In genomic region chr4:140406913-140407312, GRCm38 (mm10) we compare ENCODE assay signal across 16 mouse cellular contexts.
A peak's percentile ranks its signal among the peaks of the same experiment; 100 is the strongest.
DNase-seq lines count a peak whose midpoint lies in the region; ATAC-seq and TF ChIP-seq lines count a peak whose summit lies in the region.
"Had no signal": no experiment of that assay in that cellular context is flagged by ENCODE, and none has a peak within 500 bp of the region (broad histone marks: within the 10 kb centered on the region; RNA-seq: fewer than 3 reads in every experiment).

No protein-coding gene starts in this region.

- ATAC-seq in midbrain, postnatal 0 days (ENCODE audit: low FRiP score): no peak
- ATAC-seq in hindbrain, embryonic 14.5 days (ENCODE audit: low FRiP score): no peak
- no peak for ATAC-seq in heart, embryonic 11.5 days (replicated peaks; ENCODE audit: insufficient number of reproducible peaks, low FRiP score, low TSS enrichment)

- 73% methylated on average over 4 of the region's 4 CpGs for WGBS in midbrain, embryonic 10.5 days
- 83% methylated on average over 4 of the region's 4 CpGs for WGBS in midbrain, postnatal 0 days
- 87% methylated on average over 4 of the region's 4 CpGs for WGBS in hindbrain, embryonic 14.5 days
- WGBS in heart, embryonic 11.5 days (ENCODE audit: insufficient replicate concordance): 73% methylated on average over 4 of the region's 4 CpGs

- no peak overlapping the region for H3K9ac ChIP-seq in midbrain, postnatal 0 days (replicated peaks; ENCODE audit: low read length, poor library complexity, severe bottlenecking)
- no peak overlapping the region for H3K9ac ChIP-seq in hindbrain, embryonic 14.5 days
- no peak overlapping the region for H3K9ac ChIP-seq in heart, embryonic 11.5 days (ENCODE audit: low read depth, low read length)
- H3K9ac ChIP-seq: hindbrain, embryonic 15.5 days; limb, embryonic 13.5 days; liver, embryonic 14.5 days had no signal

- no peak for DNase-seq in midbrain, embryonic 10.5 days (ENCODE audit: low spot score)
- DNase-seq in midbrain, postnatal 0 days (ENCODE audit: low spot score): no peak
- DNase-seq in ZHBTc4 (ENCODE audit: low read depth, low spot score): peak; percentile 92
- no peak for DNase-seq in hindbrain, embryonic 14.5 days (ENCODE audit: low spot score)
- DNase-seq in right cerebral cortex, adult 18-20 months: no peak
- DNase-seq in Muller cell, postnatal 12 days (ENCODE audit: inconsistent ontology term): no peak
- DNase-seq: adrenal gland, adult 8-10 months; cerebellum, adult 18-20 months; cerebellum, postnatal 36 days; kidney, adult 11 months; thymus, adult 18-20 months had no signal

- peaks cover 33% of the 10 kb centered on the region for H3K4me1 ChIP-seq in midbrain, embryonic 10.5 days
- peaks cover 6% of the 10 kb centered on the region; the same call in 1 of the 2 replicates for H3K4me1 ChIP-seq in midbrain, postnatal 0 days (ENCODE audit: insufficient read depth, low read length)
- peaks cover 8% of the 10 kb centered on the region for H3K4me1 ChIP-seq in hindbrain, embryonic 14.5 days (replicated peaks; ENCODE audit: control insufficient read depth, insufficient read depth, low read length)
- H3K4me1 ChIP-seq in heart, embryonic 11.5 days (ENCODE audit: control insufficient read depth, insufficient read depth, low read length): no peaks in the 10 kb centered on the region
- H3K4me1 ChIP-seq: limb, embryonic 13.5 days had no signal

- H3K4me3 ChIP-seq in midbrain, embryonic 10.5 days: peak overlapping the region; percentile 28; the same call in 1 of the 2 replicates
- no peak overlapping the region for H3K4me3 ChIP-seq in midbrain, postnatal 0 days (ENCODE audit: low read depth, low read length)
- H3K4me3 ChIP-seq in hindbrain, embryonic 14.5 days (replicated peaks; ENCODE audit: low read length): no peak overlapping the region
- no peak overlapping the region for H3K4me3 ChIP-seq in heart, embryonic 11.5 days (ENCODE audit: low read depth, low read length)
- H3K4me3 ChIP-seq: erythroblast, embryonic 14.5 days; hindbrain, embryonic 15.5 days; limb, embryonic 13.5 days had no signal

- peak overlapping the region; percentile 86 for H3K27ac ChIP-seq in midbrain, embryonic 10.5 days (replicated peaks)
- H3K27ac ChIP-seq in midbrain, postnatal 0 days (ENCODE audit: low read depth, low read length): no peak overlapping the region
- 0 out of 2 replicates have a peak overlapping the region, but pooled peaks have one; percentile 54 for H3K27ac ChIP-seq in hindbrain, embryonic 14.5 days
- no peak overlapping the region for H3K27ac ChIP-seq in heart, embryonic 11.5 days (ENCODE audit: low read depth, low read length)
- H3K27ac ChIP-seq: hindbrain, embryonic 15.5 days; limb, embryonic 13.5 days; liver, embryonic 14.5 days had no signal

- H3K9me3 ChIP-seq in midbrain, embryonic 10.5 days (replicated peaks): no peaks in the 10 kb centered on the region
- no peaks in the 10 kb centered on the region for H3K9me3 ChIP-seq in midbrain, postnatal 0 days (ENCODE audit: low read length)
- H3K9me3 ChIP-seq in hindbrain, embryonic 14.5 days (ENCODE audit: control insufficient read depth, low read length): no peaks in the 10 kb centered on the region
- H3K9me3 ChIP-seq in heart, embryonic 11.5 days (replicated peaks; ENCODE audit: control insufficient read depth, low read length): no peaks in the 10 kb centered on the region
- H3K9me3 ChIP-seq: hindbrain, embryonic 15.5 days; limb, embryonic 13.5 days had no signal

- no peaks in the 10 kb centered on the region for H3K36me3 ChIP-seq in midbrain, embryonic 10.5 days
- no peaks in the 10 kb centered on the region for H3K36me3 ChIP-seq in midbrain, postnatal 0 days (ENCODE audit: insufficient read depth, low read length)
- H3K36me3 ChIP-seq in hindbrain, embryonic 14.5 days (replicated peaks; ENCODE audit: control insufficient read depth, insufficient read depth): no peaks in the 10 kb centered on the region
- no peaks in the 10 kb centered on the region for H3K36me3 ChIP-seq in heart, embryonic 11.5 days (ENCODE audit: control insufficient read depth, insufficient read depth, low read length)
- H3K36me3 ChIP-seq: hindbrain, embryonic 15.5 days; limb, embryonic 13.5 days had no signal

- H3K4me2 ChIP-seq in midbrain, postnatal 0 days (ENCODE audit: low read depth, low read length, poor library complexity, severe bottlenecking): no peak overlapping the region
- H3K4me2 ChIP-seq in hindbrain, embryonic 14.5 days (replicated peaks): no peak overlapping the region
- no peak overlapping the region for H3K4me2 ChIP-seq in heart, embryonic 11.5 days
- H3K4me2 ChIP-seq: hindbrain, embryonic 15.5 days; limb, embryonic 13.5 days had no signal

- no peak for TF ChIP-seq CTCF in midbrain, postnatal 0 days (IDR thresholded peaks at IDR 0.05)

- H3K27me3 ChIP-seq in midbrain, embryonic 10.5 days (ENCODE audit: low read depth, poor library complexity, severe bottlenecking): no peaks in the 10 kb centered on the region
- H3K27me3 ChIP-seq in midbrain, postnatal 0 days (ENCODE audit: insufficient read depth, low read length): no peaks in the 10 kb centered on the region
- no peaks in the 10 kb centered on the region for H3K27me3 ChIP-seq in hindbrain, embryonic 14.5 days (ENCODE audit: control insufficient read depth, insufficient read depth, low read length)
- no peaks in the 10 kb centered on the region for H3K27me3 ChIP-seq in heart, embryonic 11.5 days (ENCODE audit: control insufficient read depth, insufficient read depth, low read length)
- H3K27me3 ChIP-seq: hindbrain, embryonic 15.5 days; limb, embryonic 13.5 days had no signal

Comparison
In these comparisons a context has a peak if more than half of its experiments do, and no peak if none do; other contexts are left out.
1. H3K27ac ChIP-seq: peak in midbrain, embryonic 10.5 days (single experiment) and hindbrain, embryonic 14.5 days (single experiment); none in midbrain, postnatal 0 days (single experiment) and heart, embryonic 11.5 days (single experiment).